Mouse (Mus musculus): Measurements from ENCODE around the gene Gm20806. TPM values are rescaled to one million over a fixed set of nuclear protein-coding genes. Genes with fewer than 3 reads are reported as not detected.
"Not testable (repeated sequence)": the region's sequence is repeated elsewhere in the genome, so short reads cannot be mapped to it uniquely, and the experiment has no call there.

Gene Gm20806
- polyA plus RNA-seq (2017; shearing (Covaris generic)), result not detected

DNA sequence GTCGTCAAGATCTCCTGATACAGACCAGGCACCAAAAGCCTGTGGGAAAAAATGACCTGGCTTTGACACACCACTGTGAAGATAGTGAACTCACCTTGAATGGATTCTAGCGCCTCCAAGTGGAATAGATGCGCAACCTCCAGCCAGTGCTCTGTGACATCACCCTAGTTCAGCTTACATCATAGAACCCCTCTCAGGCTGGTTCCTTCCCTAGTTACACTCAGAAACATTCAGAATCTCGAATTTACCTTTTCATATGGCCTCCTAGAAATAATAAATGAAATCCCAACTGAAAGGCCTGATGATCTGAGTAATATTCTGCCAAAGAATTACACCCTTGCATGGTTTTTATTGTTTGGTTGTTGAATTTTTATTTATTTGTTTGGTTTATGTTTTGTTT, at the start of gene Gm20806:
TSS of gene Gm20806 (minus strand) at position 101 of the 400 bp plus-strand sequence.
- ATAC-seq, result not testable (repeated sequence)
